Mouse (Mus musculus) gastrocnemius, postnatal 36 days (tissue): ENCODE measurements around the gene 2210407C18Rik. TPM values are rescaled to one million over a fixed set of nuclear protein-coding genes. Genes with fewer than 3 reads are reported as not detected.

Experiments used
- DNase-seq, 2 experiments: peaks; one replicate each; pipeline ENCODE4 v3.0.0; 2022
- intact Hi-C: fragments of 180-260 bp; cut with DNase I; formaldehyde crosslinking; loops from one replicate; pipeline ENCODE4 v1.15.1; 2025
- long read RNA-seq, 2 experiments: library from polyadenylated mRNA; stranded (forward); transcript quantifications; one replicate each; pipeline ENCODE4 v2.0.0; 2021
- total RNA-seq, 2 experiments: library from RNA; stranded (reverse); gene quantifications; 2 replicates each; pipeline ENCODE4 v1.2.3; 2021

2210407C18Rik gene
- not detected for total RNA-seq
- long read RNA-seq, experiment 1, result 0 reads
- long read RNA-seq, experiment 2, result 0 reads

DNA sequence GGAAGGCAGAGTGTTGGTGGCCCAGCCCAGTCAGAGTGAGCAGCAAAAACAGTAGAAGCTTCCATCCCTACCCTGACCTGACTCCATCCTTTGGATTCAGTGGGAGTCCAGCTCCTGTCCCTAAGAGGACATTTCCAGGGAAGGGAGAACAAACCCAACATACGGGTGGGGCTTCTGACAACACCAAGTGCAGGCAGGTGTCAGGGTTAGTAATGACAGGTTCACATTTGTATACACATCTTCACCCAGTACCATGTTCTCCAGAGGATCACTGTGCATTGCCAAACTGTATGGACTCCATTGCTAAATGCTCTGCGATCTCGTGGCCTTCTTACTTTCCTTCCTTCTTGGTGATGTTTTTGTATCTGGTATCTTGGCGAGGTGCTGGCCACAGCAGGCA, at the start of gene 2210407C18Rik:
Gene 2210407C18Rik (minus strand): TSS at position 101 of the 400 bp plus-strand sequence.
- no peak for DNase-seq
- intact Hi-C loops, result no loop called here

DNA sequence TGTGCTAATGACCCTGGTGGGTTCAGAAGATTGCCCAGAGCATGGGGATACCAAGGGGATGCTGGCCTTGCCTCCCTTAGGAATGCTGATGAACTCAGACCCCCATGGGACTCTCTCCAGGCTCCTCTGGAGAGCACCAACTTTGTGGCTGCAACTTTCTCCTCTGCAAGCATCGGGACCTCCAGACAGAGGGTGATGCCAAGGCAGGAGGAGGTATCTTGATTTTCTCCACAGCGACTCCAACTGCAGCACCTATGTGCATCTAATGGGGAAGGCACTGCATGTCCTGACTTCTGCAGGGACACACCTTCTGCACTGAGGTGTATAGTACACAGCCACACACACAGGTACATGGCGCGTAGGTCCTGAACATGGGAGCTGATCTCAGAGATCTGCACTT, 42.7 kb upstream of the 2210407C18Rik start, which contains the start of gene Olfr322:
Gene Olfr322 (plus strand): TSS at position 187 of the 400 bp plus-strand sequence.
- intact Hi-C loops, result no loop called here

DNA sequence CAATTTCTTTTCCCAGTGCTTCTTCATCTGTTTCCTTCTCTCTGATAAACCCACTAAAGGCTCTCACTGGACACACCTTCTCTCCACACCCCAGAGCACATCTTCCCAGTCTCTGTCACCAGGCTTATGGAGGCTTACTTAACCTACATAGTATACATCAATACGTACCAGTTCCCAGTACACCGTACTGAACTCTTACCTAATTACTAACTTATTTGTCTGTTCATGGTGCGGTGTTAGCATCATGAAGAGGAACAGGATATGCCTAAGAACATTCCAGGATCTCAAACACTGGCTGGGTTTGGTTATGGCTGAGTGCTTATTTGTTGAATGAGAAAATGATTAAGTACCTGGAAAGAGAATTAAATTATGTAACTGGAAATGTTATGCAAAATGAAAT, 39.3 kb upstream of the 2210407C18Rik start:
- intact Hi-C loops, result no loop called here
- DNase-seq, result no peak

More for the DNA sequence above, 42.7 kb upstream of the 2210407C18Rik start, which contains the start of gene Olfr322:
- DNase-seq, result no peak

DNA sequence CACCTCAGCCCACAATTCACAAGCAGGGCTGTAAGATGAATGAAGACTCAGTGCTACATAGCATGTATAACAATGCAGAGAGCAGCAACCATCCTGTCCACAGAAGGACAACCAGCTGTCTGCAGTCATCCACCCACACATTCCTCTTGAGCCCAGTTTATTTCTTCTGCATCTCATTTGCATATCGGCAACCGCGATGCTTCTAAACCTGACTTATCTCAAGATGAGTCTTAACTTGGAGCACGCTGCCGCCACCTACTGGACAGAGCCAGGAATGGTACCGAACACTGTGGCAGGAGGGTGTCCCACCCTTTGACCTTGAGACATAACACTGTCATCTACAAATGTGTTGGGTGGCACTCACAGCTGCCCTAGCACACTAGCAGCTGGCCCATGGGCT, 27.5 kb upstream of the 2210407C18Rik start:
- DNase-seq, result no peak
- intact Hi-C loops, result no loop called here

DNA sequence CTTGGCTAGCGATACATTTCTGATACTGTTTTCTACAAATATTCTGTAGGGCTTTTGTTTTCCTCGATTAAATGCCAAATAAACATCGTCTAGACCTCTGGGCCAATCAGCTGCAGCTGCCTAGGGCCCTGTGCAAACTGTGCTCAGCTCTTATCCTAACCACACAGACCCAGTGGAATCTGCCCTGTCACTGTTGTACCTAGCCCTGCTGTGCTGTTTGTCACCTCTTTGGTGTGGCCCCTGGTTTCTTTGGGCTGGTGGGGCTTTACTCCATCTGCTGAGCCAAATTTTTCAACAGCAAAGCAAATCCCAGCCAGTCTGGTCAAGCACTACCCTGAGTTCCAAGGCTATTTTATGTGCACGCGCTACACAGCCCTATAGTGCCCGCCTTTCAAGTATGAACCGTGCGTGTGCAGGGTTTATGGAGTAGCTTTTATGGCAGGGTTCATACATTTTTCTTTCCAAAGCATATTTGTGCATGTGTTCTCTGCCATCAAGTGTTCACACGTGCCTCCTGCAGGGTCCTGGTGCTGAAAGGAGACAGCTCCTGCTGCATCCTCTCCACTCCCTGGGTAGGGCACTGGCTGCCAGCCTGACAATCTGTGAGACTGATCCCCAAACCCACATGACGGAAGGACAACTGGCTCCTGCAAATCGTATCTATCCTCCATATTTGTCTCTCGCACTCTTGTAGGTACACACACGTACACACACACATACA, 25.9 kb upstream of the 2210407C18Rik start:
- no peak for DNase-seq
- intact Hi-C loops, result no loop called here

DNA sequence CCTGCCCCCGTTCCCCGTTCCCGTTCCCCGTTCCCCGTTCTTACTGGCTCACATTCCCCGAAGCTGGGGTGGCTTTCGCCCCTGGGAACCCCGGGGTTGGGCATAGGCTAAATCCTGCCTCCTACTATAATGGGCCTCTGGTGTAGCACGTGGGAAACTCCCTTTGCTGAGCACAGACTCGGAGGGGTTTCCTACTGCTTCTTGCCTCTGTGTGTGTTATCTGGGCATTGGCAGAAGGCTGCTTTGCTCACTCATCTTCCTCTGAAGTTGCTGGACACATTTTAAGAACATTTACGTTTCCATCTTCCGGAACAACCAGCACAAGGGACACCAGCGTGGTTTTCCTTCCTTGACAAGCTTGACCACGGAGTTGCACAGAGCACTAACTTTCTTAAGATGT, 25.2 kb upstream of the 2210407C18Rik start:
- intact Hi-C loops, result no loop called here

DNA sequence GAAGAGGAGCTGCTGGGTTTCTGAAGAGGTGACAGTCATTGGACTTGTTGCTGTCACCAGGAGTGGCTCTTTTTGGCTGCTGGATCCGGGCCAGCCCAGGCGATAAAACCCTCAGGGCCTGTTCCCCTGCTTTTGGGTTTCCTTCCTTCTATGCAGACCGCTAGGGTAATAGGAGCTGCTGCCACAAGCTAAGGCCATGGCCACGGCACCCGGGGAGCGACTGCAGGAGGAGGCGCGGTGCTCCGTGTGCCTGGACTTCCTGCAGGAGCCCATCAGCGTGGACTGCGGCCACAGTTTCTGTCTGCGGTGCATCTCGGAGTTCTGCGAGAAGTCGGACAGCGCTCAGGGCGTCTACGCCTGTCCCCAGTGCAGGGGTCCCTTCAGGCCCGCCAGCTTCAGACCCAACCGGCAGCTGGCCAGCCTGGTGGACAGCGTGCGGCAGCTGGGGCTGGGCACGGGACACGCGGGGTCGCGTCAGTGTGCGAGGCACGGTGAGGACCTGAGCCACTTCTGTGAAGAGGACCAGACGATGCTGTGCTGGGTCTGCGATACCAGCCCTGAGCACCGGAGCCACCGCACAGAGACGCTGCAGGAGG, 24.5 kb upstream of the 2210407C18Rik start, which contains the start of gene Trim58:
Gene Trim58 (plus strand): TSS at position 194 of the 596 bp plus-strand sequence.
- peak in 1 of 2 experiments; percentile 22 for DNase-seq

More for the DNA sequence above, 25.2 kb upstream of the 2210407C18Rik start:
- DNase-seq, result no peak

DNA sequence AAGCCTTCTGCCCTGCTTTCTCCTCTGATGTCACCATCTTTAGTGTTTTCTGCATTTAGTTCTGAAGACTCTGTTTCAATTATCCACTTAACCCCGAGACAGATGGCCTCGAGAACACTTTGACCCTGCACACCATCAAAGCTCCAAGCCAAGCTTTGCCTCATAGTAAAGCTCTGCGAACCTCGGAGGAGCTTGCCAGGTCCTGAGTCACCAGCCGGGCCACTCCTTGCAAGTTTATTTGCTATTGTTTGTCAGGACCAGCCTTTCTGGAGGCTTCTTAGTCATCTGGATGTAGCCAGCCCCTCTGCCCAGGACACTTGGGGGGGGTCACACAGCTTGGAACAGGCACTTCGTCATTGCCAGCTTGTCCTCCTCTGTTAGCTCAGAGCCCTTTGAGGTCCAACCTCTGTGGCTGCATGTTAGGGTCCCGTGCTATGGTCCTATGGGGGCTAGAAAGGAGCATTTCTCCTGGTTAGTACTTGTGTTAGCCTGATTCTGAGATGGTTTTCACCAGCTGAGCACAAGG, 22.4 kb upstream of the 2210407C18Rik start:
- intact Hi-C loops, result no loop called here

More for the DNA sequence above, 24.5 kb upstream of the 2210407C18Rik start, which contains the start of gene Trim58:
- intact Hi-C loops, result no loop called here

DNA sequence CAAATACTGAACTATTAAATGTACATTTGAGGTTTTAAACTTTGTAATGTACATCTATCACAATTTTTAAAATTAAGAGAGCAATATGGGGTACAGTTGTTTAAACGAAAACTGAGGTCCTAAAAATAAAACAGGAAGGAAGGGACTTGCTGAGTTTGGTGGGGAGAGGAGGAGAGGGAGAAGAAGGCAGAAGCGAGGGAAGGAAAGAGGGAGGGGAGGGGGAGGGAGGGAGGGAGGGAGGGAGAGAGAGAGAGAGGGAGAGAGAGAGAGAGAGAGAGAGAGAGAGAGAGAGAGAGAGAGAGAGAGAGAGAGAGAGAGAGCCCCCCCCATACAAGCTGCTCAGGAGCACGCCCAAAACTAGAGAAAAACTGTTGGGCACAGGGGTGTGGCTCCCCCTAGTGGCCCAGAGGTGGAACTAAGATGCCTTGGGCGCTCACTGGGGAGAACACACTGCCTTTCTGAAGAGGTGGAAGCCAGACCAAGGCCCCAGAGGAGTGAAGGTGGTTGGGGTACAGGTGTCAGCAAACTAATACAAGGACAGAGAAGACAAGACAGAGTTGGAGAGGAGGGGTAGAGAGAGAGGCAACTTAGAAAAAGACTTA, 20.6 kb upstream of the 2210407C18Rik start:
- intact Hi-C loops, result loop anchor here (2.0 kb wide), 1 partner anchor 234 kb away; no protein-coding TSS in a partner anchor
- DNase-seq, result peak in 1 of 2 experiments; percentile 37

More for the DNA sequence above, 22.4 kb upstream of the 2210407C18Rik start:
- DNase-seq, result peak; percentile 12 to 33

DNA sequence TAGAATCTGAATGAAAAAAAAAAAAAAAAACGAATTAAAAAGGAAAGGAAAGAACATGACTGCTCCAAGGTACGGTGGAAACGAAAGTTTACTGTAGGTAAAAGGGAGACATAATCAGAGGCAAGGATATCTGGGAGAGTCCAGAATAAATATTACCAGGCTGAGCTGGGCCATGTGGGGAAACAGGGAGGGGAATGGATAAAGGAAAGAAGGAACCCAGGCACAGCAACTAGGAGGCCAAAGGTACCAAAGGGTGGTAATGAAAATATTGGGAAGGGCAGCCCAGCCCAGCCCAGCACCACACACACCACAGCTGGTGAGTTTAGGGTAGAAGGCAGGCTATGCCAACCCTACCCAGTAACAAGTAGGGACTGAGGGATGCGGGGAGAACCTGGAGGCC, 19.0 kb upstream of the 2210407C18Rik start:
- intact Hi-C loops, result no loop called here
- DNase-seq, result no peak

DNA sequence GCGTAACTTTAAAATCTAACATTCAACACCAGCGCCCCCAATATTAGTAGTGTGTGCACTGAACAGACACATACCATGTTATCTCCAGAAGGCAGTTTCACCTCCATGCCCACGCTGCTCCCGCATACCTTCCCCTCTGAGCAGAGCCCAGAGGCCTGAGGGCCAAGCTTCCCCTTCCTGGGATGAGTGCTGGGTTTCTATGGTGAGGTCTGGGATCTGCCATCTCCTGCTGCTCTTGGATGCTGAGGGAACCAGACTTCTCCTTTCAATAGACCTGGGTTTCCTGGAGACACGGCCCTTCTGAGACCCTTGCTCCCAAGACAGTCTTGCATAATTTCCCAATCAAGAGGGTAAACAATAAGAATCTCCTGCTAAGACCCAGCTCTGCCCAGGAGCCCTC, 14.5 kb upstream of the 2210407C18Rik start, which contains the start of gene Olfr323:
Gene Olfr323 (minus strand): TSS at position 101 of the 400 bp plus-strand sequence.
- intact Hi-C loops, result no loop called here
- no peak for DNase-seq

DNA sequence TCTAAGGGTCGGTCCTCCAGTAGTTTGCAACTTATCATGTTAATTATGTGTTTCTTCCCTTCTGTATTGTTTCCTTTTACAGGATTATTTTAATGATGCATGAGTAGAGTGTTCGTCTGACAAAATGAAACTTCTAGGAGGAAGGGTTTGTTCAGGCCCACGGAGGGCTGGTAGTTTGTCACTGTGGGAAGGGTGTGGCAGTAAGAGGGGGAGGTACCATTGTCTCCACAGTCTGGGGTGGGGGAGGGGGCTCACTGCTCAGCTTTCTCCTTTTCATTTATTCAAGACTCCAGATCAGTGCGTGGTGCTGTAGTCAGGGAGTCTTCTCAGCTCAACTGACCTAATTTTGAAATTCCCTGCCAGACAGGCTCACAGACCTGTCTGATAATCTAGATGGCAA, 10.3 kb upstream of the 2210407C18Rik start:
- DNase-seq, result no peak
- intact Hi-C loops, result no loop called here

DNA sequence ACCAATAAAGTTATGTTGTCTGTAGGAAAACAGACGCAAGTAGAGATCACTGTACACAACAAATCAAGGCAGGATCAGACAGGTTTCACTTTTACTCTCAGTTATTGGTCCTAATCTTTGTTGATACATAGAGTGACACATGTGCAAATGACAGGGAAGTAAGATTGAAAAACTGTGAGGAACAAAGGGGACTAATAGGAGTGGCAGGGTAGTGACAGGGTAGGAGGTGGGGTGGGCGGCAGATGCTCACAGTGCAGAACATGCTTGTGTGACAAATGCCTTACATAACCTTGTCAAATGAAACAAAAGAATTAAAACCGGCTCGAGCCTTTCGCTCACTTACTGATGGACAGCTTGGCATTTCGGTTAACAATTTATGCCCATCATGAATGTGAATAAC, 2.9 kb upstream of the 2210407C18Rik start:
- intact Hi-C loops, result no loop called here
- DNase-seq, result no peak

DNA sequence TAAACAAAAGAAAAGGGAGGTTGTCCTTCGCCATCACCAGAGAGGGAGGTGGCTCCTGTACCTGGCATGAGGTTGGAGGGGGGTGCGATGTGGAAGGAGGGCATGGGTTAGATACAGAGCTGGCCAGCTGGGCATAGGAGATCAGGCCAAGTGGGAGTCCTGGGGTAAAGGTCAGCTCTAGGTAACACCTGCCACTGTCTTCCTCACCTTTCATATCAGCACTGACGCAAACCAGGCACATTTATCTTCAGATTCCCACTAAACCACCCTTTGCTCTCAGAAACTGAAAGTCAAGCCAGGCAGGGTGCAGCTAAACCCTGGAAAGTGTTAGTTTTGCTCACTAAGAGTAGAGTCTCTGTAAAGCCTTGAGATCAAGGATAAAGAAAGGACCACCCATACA, 2.5 kb upstream of the 2210407C18Rik start:
- no peak for DNase-seq
- intact Hi-C loops, result no loop called here

DNA sequence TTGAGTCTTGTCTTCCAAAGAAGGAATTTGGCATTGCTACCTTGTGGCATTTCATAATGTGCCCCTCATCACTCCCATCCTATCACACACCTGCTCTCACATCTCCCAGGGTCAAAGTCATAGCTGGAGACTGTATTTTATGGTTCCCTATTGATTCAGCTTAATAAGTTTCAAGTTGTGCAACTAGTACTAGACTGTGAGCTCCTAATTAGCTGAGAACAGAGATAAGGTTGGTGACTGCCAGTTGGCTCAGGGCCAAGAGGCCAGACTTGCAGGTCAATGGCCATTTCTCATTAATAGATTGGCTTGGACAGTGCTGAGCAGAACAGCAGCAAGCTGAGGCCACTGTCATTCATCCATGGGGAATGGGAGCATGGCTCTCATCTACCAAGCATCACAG, 1.3 kb downstream of the 2210407C18Rik start:
- DNase-seq, result no peak
- intact Hi-C loops, result no loop called here

DNA sequence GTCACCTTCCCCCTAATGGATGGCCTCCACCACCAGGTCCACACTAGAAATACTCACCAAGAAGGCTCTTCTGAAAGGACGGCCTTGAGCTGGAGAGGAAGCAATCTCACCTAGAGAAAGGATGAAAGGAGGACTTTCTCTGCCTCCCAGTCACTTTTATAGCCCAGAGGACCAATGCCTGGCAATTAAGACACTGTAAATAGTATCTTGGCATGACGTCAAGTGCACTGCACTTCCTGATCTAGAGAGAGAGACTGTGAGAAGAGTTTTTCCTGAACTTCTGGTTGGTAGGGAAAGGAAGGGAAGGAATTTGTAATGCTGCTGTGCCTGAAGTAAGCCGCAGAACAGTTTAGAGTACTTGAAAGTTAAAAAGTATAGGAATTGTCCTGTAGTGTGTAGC, 2.5 kb downstream of the 2210407C18Rik start:
- intact Hi-C loops, result no loop called here
- DNase-seq, result no peak

DNA sequence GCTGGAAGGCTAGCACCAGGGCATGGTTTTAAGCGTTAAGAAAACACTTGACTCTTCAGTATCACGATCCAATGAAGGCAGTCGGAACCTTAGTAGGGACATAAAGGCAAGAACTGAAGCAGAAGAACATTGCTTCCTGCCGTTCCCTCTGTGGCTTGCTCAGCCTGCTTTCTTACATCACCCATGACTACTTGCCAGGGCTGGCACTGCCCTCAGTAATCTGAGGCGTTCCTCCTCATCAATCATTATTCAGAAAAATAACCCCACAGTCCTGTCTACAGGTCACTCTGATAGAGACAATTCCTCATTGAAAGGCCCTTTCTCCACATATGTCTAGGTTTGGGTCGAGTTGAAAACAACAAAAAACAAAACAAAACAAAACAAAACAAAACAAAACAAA, 8.8 kb downstream of the 2210407C18Rik start:
- intact Hi-C loops, result no loop called here
- no peak for DNase-seq

DNA sequence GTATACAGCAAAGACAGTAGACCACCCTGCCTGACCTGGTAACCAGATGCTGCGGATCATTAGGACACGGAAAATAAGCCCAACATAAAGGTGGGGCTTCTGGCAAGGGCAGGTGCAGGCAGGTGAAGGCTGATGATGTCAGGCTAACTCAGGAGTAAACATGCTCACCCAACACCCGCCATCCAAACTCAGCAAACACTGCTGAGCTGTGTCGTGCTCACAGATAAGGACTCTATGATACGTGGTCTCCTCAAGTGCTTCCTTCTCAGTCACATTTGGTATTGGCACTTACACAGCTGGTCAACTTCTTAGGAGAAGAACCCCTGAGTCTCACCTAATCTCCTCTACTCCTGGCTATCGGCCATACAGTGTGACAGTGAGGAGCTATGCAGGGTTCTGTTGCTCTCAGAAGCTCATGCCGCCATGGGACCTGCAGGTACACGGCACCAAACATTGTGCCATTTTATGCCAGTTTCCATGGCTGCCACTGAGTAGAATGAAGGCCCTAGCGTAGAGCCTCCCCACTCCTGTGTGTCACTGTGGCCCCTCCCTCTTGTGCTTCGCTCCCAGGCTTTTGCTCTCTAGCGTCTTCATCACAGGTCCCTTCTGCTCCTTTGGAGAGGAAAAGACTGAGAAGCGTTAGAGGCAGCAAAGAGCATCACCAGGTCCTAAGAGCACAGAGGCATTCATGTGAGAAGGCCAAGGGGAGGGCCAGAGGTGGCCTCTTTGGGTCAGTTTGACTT, 9.5 kb downstream of the 2210407C18Rik start:
- no peak for DNase-seq
- intact Hi-C loops, result no loop called here

DNA sequence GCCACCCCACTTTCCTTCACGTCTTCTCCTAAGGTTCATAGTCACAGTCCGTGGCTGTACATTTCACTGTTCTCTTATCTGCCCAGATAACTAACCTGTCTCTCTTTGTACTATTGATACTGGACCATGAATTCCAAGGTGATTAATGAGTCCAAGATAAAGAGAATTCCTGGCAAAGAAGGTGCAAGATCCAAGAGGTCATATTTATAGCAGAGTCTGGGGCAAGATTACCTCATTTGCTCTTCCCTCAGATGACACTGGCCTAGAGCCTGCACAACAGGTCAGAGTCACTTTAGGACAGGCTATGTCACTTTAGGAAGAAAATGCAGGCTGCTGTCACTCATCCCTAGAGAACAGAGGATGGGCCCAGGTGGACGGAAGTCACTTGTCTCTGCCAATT, 10.6 kb downstream of the 2210407C18Rik start:
- no peak for DNase-seq
- intact Hi-C loops, result no loop called here

DNA sequence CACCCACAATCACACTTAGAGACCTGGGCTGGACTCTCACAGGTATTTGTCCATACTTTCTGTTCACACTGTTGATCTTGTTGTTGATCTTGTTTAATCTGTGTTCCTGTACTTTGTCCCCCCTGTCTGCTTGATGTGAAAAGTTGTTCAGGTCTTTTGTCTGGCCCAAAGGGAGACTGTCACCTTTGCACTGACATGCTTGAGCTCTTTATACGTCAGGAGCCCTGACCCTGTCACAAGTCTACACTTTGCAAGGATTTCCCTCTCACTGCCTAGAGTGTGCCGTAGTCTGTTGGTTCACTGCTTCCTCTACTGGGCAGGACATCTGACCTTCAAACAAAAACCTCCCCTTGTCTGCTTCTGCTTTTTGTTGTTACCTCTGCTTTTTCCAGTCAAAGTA, 11.2 kb downstream of the 2210407C18Rik start:
- intact Hi-C loops, result no loop called here
- no peak for DNase-seq
